Comparison of ENCODE assay signal across 26 mouse cellular contexts in the genomic region with DNA sequence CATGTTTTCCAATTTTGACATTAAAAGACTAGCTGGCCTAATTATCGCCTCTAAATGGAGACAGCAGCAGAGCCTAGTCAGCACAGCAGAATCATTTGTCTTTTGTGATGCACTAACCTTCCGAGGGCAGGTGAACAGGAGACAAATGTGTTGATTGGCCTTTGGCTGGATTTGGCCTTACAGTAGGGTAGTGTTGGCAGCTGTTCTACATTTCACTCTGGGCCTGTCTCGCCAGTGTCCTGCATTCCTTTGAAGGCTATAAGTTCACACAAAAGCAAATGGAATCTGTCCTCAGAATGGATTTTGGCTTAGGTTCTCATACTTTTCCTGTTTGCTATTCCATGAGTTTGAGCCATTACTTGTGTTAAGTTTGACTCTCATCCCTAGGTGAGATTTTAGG.
DNase-seq lines count a peak whose midpoint lies in the region; ATAC-seq and TF ChIP-seq lines count a peak whose summit lies in the region.
"Had no signal": no experiment of that assay in that cellular context is flagged by ENCODE, and none has a peak within 500 bp of the region (broad histone marks: within the 10 kb centered on the region; RNA-seq: fewer than 3 reads in every experiment).

No protein-coding gene starts in this region.

- no peaks in the 10 kb centered on the region for H3K36me3 ChIP-seq in kidney, postnatal 0 days (ENCODE audit: insufficient read depth, low read length)
- H3K36me3 ChIP-seq in lung, embryonic 14.5 days (ENCODE audit: insufficient read depth) = no peaks in the 10 kb centered on the region
- H3K36me3 ChIP-seq: forebrain, embryonic 10.5 days; heart, embryonic 13.5 days; midbrain, embryonic 10.5 days; midbrain, embryonic 15.5 days; neural tube, embryonic 12.5 days had no signal

- DNase-seq in kidney, postnatal 0 days (ENCODE audit: low spot score) = peak; percentile 60
- DNase-seq in kidney, adult 9 months = no peak
- DNase-seq in lung, embryonic 14.5 days = peak; percentile 44
- DNase-seq in lung, postnatal 36 days = no peak
- no peak for DNase-seq in layer of hippocampus, adult 8-10 months (ENCODE audit: low spot score in 2 of 2)
- DNase-seq: adrenal gland, postnatal 10 days; B cell, adult 2 months; cerebellum, adult 8-10 months; cerebellum, postnatal 25 days; forebrain, postnatal 0 days; gastrocnemius, postnatal 10 days; heart, postnatal 14 days; kidney, adult 18-20 months; liver; lung, adult 2 months; lung, postnatal 14 days; retina, postnatal 1 day; right cerebral cortex, postnatal 14 days had no signal

- no peaks in the 10 kb centered on the region for H3K9me3 ChIP-seq in kidney, postnatal 0 days (replicated peaks; ENCODE audit: low read length)
- H3K9me3 ChIP-seq in lung, embryonic 14.5 days (ENCODE audit: low read depth, low read length) = no peaks in the 10 kb centered on the region
- H3K9me3 ChIP-seq: forebrain, embryonic 10.5 days; heart, embryonic 13.5 days; midbrain, embryonic 10.5 days; midbrain, embryonic 15.5 days; neural tube, embryonic 12.5 days had no signal

- no peak for ATAC-seq in kidney, postnatal 0 days (replicated peaks; ENCODE audit: low FRiP score, low read depth)
- no peak for ATAC-seq in lung, embryonic 14.5 days (ENCODE audit: insufficient read depth)
- ATAC-seq: forebrain, postnatal 0 days; hindbrain, embryonic 16.5 days; midbrain, embryonic 15.5 days had no signal

- TF ChIP-seq CTCF in kidney, postnatal 0 days (IDR thresholded peaks at IDR 0.05; ENCODE audit: low read depth) = no peak
- no peak for TF ChIP-seq CTCF in lung, embryonic 14.5 days (IDR thresholded peaks at IDR 0.05; ENCODE audit: low read depth)
- TF ChIP-seq CTCF in embryonic fibroblast, embryonic 13.5 days (IDR thresholded peaks at IDR 0.05; ENCODE audit: borderline replicate concordance, insufficient read depth, low read length) = no peak

- no peak for TF ChIP-seq POLR2A in embryonic fibroblast, embryonic 13.5 days (IDR thresholded peaks at IDR 0.05; ENCODE audit: low read depth, low read length)

- H3K9ac ChIP-seq in kidney, postnatal 0 days (ENCODE audit: low read depth, low read length) = no peak overlapping the region
- no peak overlapping the region for H3K9ac ChIP-seq in lung, embryonic 14.5 days
- H3K9ac ChIP-seq: forebrain, postnatal 0 days; heart, embryonic 13.5 days; liver, embryonic 14.5 days; midbrain, embryonic 15.5 days; neural tube, embryonic 12.5 days had no signal

- WGBS in kidney, postnatal 0 days = 59% methylated on average over 3 of the region's 3 CpGs
- WGBS in lung, embryonic 14.5 days = 44% methylated on average over 3 of the region's 3 CpGs

- no peaks in the 10 kb centered on the region for H3K27me3 ChIP-seq in kidney, postnatal 0 days (ENCODE audit: insufficient read depth, low read length)
- no peaks in the 10 kb centered on the region for H3K27me3 ChIP-seq in lung, embryonic 14.5 days (ENCODE audit: insufficient read depth, low read length)
- H3K27me3 ChIP-seq: heart, embryonic 13.5 days; midbrain, embryonic 15.5 days; neural tube, embryonic 12.5 days had no signal

- no peak overlapping the region for H3K4me3 ChIP-seq in kidney, postnatal 0 days (replicated peaks; ENCODE audit: low read depth, low read length)
- H3K4me3 ChIP-seq in lung, embryonic 14.5 days (ENCODE audit: low read depth, low read length) = no peak overlapping the region
- no peak overlapping the region for H3K4me3 ChIP-seq in embryonic fibroblast, embryonic 13.5 days (ENCODE audit: insufficient read depth, low read length)
- H3K4me3 ChIP-seq: forebrain, embryonic 10.5 days; heart, embryonic 13.5 days; midbrain, embryonic 10.5 days; midbrain, embryonic 15.5 days; neural tube, embryonic 12.5 days had no signal

- no peak overlapping the region for H3K4me2 ChIP-seq in kidney, postnatal 0 days (ENCODE audit: low read length)
- no peak overlapping the region for H3K4me2 ChIP-seq in lung, embryonic 14.5 days
- H3K4me2 ChIP-seq: heart, embryonic 13.5 days; midbrain, embryonic 15.5 days; neural tube, embryonic 12.5 days had no signal

- no peak overlapping the region for H3K27ac ChIP-seq in kidney, postnatal 0 days
- no peak overlapping the region for H3K27ac ChIP-seq in lung, embryonic 14.5 days (ENCODE audit: low read depth)
- H3K27ac ChIP-seq in embryonic fibroblast, embryonic 13.5 days (ENCODE audit: insufficient read depth, low read length) = peak overlapping the region; percentile 56; the same call in 1 of the 2 replicates
- H3K27ac ChIP-seq: forebrain, embryonic 10.5 days; liver, embryonic 14.5 days; midbrain, embryonic 10.5 days; midbrain, embryonic 15.5 days; neural tube, embryonic 12.5 days had no signal

- no peaks in the 10 kb centered on the region for H3K4me1 ChIP-seq in kidney, postnatal 0 days (replicated peaks; ENCODE audit: insufficient read depth, low read length)
- no peaks in the 10 kb centered on the region for H3K4me1 ChIP-seq in lung, embryonic 14.5 days (ENCODE audit: insufficient read depth)
- no peaks in the 10 kb centered on the region; the same call in none of the 2 replicates for H3K4me1 ChIP-seq in embryonic fibroblast, embryonic 13.5 days (ENCODE audit: control insufficient read depth, insufficient read depth, low read length)
- H3K4me1 ChIP-seq: forebrain, embryonic 10.5 days; heart, embryonic 13.5 days; midbrain, embryonic 10.5 days; midbrain, embryonic 15.5 days; neural tube, embryonic 12.5 days had no signal

Comparison
In these comparisons a context has a peak if more than half of its experiments do, and no peak if none do; other contexts are left out.
1. DNase-seq: peak in kidney, postnatal 0 days (single experiment) and lung, embryonic 14.5 days (single experiment); none in kidney, adult 9 months (single experiment), lung, postnatal 36 days (single experiment) and layer of hippocampus, adult 8-10 months (0 of 2).